Mouse (Mus musculus) left cerebral cortex, adult 18-20 months (tissue): ENCODE data around the gene Gm20821. TPM values are rescaled to one million over a fixed set of nuclear protein-coding genes. Genes with fewer than 3 reads are reported as not detected.
"Not testable (repeated sequence)": the region's sequence is repeated elsewhere in the genome, so short reads cannot be mapped to it uniquely, and the experiment has no call there.

Experiments
- DNase-seq, 2 experiments: peaks; one replicate each; pipeline ENCODE4 v3.0.0; 2021 to 2022; ENCODE audit warnings: low spot score in 2 of 2, mixed read lengths in 1 of 2
- long read RNA-seq, 2 experiments: library from polyadenylated mRNA; stranded (forward); transcript quantifications; one replicate each; pipeline ENCODE4 v2.0.0; 2021
- total RNA-seq, 2 experiments: library from RNA; stranded (reverse); gene quantifications; 2 replicates each; pipeline ENCODE4 v1.2.3; 2021

Gm20821 gene
- total RNA-seq = not detected
- long read RNA-seq, experiment 1 = 0 reads
- long read RNA-seq, experiment 2 = 0 reads

- not testable (repeated sequence) for DNase-seq
Observed at GRCm38 (mm10) chrY:9781504-9781903, at the start of gene Gm20821. Gm20821 (plus strand) TSS chrY:9781804.
